Mouse (Mus musculus) liver, postnatal 0 days (tissue): ENCODE results near the gene Coro1a.
A peak's percentile ranks its signal among the peaks of the same experiment; 100 is the strongest.

Experiments
- CTCF ChIP-seq: sonication (generic); IDR thresholded peaks from 2 replicates; pipeline ENCODE4 v1.5.1; 2016; ENCODE audit warnings: antibody characterized with exemption, low read depth
- EP300 ChIP-seq: IDR thresholded peaks from 2 replicates; pipeline ENCODE4 v1.6.1; 2016; ENCODE audit warnings: antibody characterized with exemption, low read depth, mild to moderate bottlenecking

- no peak for TF ChIP-seq CTCF
- TF ChIP-seq EP300: peak; percentile 43; the same call in 1 of the 2 replicates
Observed at GRCm38 (mm10) chr7:126681221-126681620, 26.4 kb downstream of the Coro1a start.
